In the genomic region with DNA sequence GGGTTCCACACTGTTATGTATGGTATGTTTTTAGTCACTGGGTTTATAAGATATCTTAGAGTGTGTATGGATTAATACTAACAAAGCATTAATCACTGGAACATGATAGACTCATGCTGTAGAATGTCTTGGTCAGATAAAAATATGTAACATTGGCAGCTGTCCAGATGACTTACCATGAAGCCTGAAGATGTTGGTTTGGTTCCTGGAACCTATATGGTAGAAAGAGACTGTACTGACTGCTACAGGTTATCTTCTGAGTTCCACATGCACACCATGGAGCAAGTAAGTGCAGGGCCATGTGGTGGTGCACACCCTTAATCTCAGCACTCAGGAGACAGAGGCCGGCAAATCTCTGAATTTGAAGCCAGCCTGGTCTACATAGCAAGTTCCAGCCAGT, we compare ENCODE assay signal across 24 mouse cellular contexts. TPM values are rescaled to one million over a fixed set of nuclear protein-coding genes. Genes with fewer than 3 reads are reported as not detected.
DNase-seq lines count a peak whose midpoint lies in the region; ATAC-seq and TF ChIP-seq lines count a peak whose summit lies in the region.
"Had no signal": no experiment of that assay in that cellular context is flagged by ENCODE, and none has a peak within 500 bp of the region (broad histone marks: within the 10 kb centered on the region; RNA-seq: fewer than 3 reads in every experiment).

No protein-coding gene starts in this region.

- H3K4me3 ChIP-seq in liver, embryonic 14.5 days (ENCODE audit: insufficient read depth in 1 of 2, low read depth in 2 of 2, low read length in 2 of 2) = no peak overlapping the region
- H3K4me3 ChIP-seq in liver, postnatal 0 days (ENCODE audit: low read depth, low read length) = no peak overlapping the region
- H3K4me3 ChIP-seq: embryonic facial prominence, embryonic 13.5 days; forebrain, embryonic 12.5 days; heart, adult 2 months; heart, embryonic 15.5 days; hindbrain, embryonic 10.5 days had no signal

- no peak for DNase-seq in liver, embryonic 14.5 days (ENCODE audit: low read depth in 3 of 3, low spot score in 3 of 3)
- DNase-seq in liver (no peak), MEL-GATA-1-ER (ENCODE audit: extremely low read depth, low read depth) (peak; percentile 33)
- DNase-seq in liver, postnatal 0 days = no peak
- DNase-seq in spleen, postnatal 14 days (ENCODE audit: low spot score in 2 of 2) = no peak
- no peak for DNase-seq in cerebellum, adult 8-10 months
- no peak for DNase-seq in cerebellum, adult 11 months
- DNase-seq: adrenal gland, adult 2 months; adrenal gland, postnatal 36 days; cerebellum, adult 11-12 months; cerebellum, adult 9-11 months; cerebellum, postnatal 36 days; gastrocnemius, postnatal 10 days; heart, adult 2 months; heart, postnatal 14 days had no signal

- peak; percentile 44; the same call in 1 of the 2 replicates for ATAC-seq in liver, embryonic 14.5 days (ENCODE audit: insufficient read depth)
- peak; percentile 52 for ATAC-seq in liver, postnatal 0 days
- ATAC-seq: activated CD4-positive, CD25-positive, alpha-beta regulatory T cell, adult 4 months; forebrain, embryonic 16.5 days; Patski had no signal

- H3K4me1 ChIP-seq in liver, embryonic 14.5 days (replicated peaks; ENCODE audit: control insufficient read depth in 2 of 2, insufficient read depth in 2 of 2, low read length in 1 of 2) = peaks cover 4 to 17% of the 10 kb centered on the region in 2 experiments; a peak in 3 of 4 replicates
- H3K4me1 ChIP-seq in liver, postnatal 0 days (ENCODE audit: insufficient read depth) = peaks cover 18% of the 10 kb centered on the region
- H3K4me1 ChIP-seq: embryonic facial prominence, embryonic 13.5 days; forebrain, embryonic 12.5 days; heart, embryonic 15.5 days; hindbrain, embryonic 10.5 days had no signal

- no peak overlapping the region for H3K27ac ChIP-seq in liver, embryonic 14.5 days
- H3K27ac ChIP-seq in liver, postnatal 0 days (ENCODE audit: low read depth) = no peak overlapping the region
- H3K27ac ChIP-seq: embryonic facial prominence, embryonic 13.5 days; forebrain, embryonic 12.5 days; heart, adult 2 months; heart, embryonic 15.5 days; hindbrain, embryonic 10.5 days; hindbrain, embryonic 14.5 days had no signal

- no peaks in the 10 kb centered on the region for H3K9me3 ChIP-seq in liver, embryonic 14.5 days (ENCODE audit: control insufficient read depth, low read length)
- H3K9me3 ChIP-seq in liver, postnatal 0 days (ENCODE audit: low read length) = no peaks in the 10 kb centered on the region
- H3K9me3 ChIP-seq: embryonic facial prominence, embryonic 13.5 days; forebrain, embryonic 12.5 days; heart, embryonic 15.5 days; hindbrain, embryonic 10.5 days had no signal

- H3K36me3 ChIP-seq in liver, embryonic 14.5 days (replicated peaks; ENCODE audit: control insufficient read depth, insufficient read depth, low read depth) = no peaks in the 10 kb centered on the region; the same call in 1 of the 2 replicates
- H3K36me3 ChIP-seq in liver, postnatal 0 days (replicated peaks; ENCODE audit: insufficient read depth, low read length) = peaks cover 2% of the 10 kb centered on the region; the same call in 1 of the 2 replicates

- WGBS in liver, embryonic 14.5 days (ENCODE audit: insufficient replicate concordance) = 63% methylated on average over 1 of the region's 1 CpGs
- 42% methylated on average over 1 of the region's 1 CpGs for WGBS in liver, postnatal 0 days (ENCODE audit: insufficient replicate concordance)

- no peak for TF ChIP-seq EP300 in liver, embryonic 14.5 days (IDR thresholded peaks at IDR 0.05; ENCODE audit: low read depth)
- peak; percentile 60; the same call in 1 of the 2 replicates for TF ChIP-seq EP300 in liver, postnatal 0 days (IDR thresholded peaks at IDR 0.05; ENCODE audit: low read depth)

- no peaks in the 10 kb centered on the region for H3K27me3 ChIP-seq in liver, embryonic 14.5 days (ENCODE audit: control insufficient read depth, insufficient read depth, low read length)
- no peaks in the 10 kb centered on the region for H3K27me3 ChIP-seq in liver, postnatal 0 days (ENCODE audit: insufficient read depth, low read length)
- H3K27me3 ChIP-seq: embryonic facial prominence, embryonic 13.5 days; forebrain, embryonic 12.5 days; heart, embryonic 15.5 days; Patski had no signal

- no peak overlapping the region for H3K4me2 ChIP-seq in liver, embryonic 14.5 days (ENCODE audit: low read depth)
- no peak overlapping the region for H3K4me2 ChIP-seq in liver, postnatal 0 days (ENCODE audit: low read depth, low read length)
- H3K4me2 ChIP-seq: embryonic facial prominence, embryonic 13.5 days; forebrain, embryonic 12.5 days; heart, embryonic 11.5 days; heart, embryonic 15.5 days; hindbrain, embryonic 14.5 days had no signal

- no peak for TF ChIP-seq CTCF in liver, embryonic 14.5 days (IDR thresholded peaks at IDR 0.05; ENCODE audit: low read depth)
- TF ChIP-seq CTCF in liver, postnatal 0 days (IDR thresholded peaks at IDR 0.05; ENCODE audit: low read depth) = no peak

- H3K9ac ChIP-seq in liver, embryonic 14.5 days (replicated peaks) = no peak overlapping the region
- no peak overlapping the region for H3K9ac ChIP-seq in liver, postnatal 0 days (replicated peaks)
- H3K9ac ChIP-seq: embryonic facial prominence, embryonic 13.5 days; forebrain, embryonic 12.5 days; heart, embryonic 15.5 days; hindbrain, embryonic 14.5 days had no signal

RNA-seq across cellular contexts. Expression of gene Dnaja2, which starts 24.4 kb away (rescaled TPM):
- 12.6 and 26.9 TPM in 2 replicates for polyA plus RNA-seq in liver, embryonic 14.5 days (2012; rRNA removed)
- 73.3 and 76.2 TPM in 2 replicates for polyA plus RNA-seq in liver, embryonic 14.5 days (2014; fragmentation: Nextera tagmentation; extraction: Ambion mirVana)
- 82.9 and 89.2 TPM in 2 replicates for polyA plus RNA-seq in liver, postnatal 0 days (2015; fragmentation: Nextera tagmentation; extraction: Ambion mirVana)

RNA-seq across cellular contexts. Expression of gene Gpt2, which starts 38.3 kb away (rescaled TPM):
- polyA plus RNA-seq in liver, embryonic 14.5 days (2012; rRNA removed) = 8.1 and 8.7 TPM in 2 replicates
- 13.1 and 15.5 TPM in 2 replicates for polyA plus RNA-seq in liver, embryonic 14.5 days (2014; fragmentation: Nextera tagmentation; extraction: Ambion mirVana)
- 11.1 and 14.4 TPM in 2 replicates for polyA plus RNA-seq in liver, postnatal 0 days (2015; fragmentation: Nextera tagmentation; extraction: Ambion mirVana)
